Mouse (Mus musculus) spleen, postnatal 0 days (tissue): ENCODE measurements around the gene Tnfaip1. TPM values are rescaled to one million over a fixed set of nuclear protein-coding genes. Genes with fewer than 3 reads are reported as not detected.

Experiments
- polyA plus RNA-seq: library from polyadenylated mRNA; unstranded; fragments of >200 nt; fragmentation: Nextera tagmentation; extraction: Ambion mirVana; gene quantifications from 2 replicates; pipeline ENCODE4 v1.2.1, GENCODE M21; 2015

Gene Tnfaip1
- 10.6 and 15.0 TPM in 2 replicates for polyA plus RNA-seq

DNA sequence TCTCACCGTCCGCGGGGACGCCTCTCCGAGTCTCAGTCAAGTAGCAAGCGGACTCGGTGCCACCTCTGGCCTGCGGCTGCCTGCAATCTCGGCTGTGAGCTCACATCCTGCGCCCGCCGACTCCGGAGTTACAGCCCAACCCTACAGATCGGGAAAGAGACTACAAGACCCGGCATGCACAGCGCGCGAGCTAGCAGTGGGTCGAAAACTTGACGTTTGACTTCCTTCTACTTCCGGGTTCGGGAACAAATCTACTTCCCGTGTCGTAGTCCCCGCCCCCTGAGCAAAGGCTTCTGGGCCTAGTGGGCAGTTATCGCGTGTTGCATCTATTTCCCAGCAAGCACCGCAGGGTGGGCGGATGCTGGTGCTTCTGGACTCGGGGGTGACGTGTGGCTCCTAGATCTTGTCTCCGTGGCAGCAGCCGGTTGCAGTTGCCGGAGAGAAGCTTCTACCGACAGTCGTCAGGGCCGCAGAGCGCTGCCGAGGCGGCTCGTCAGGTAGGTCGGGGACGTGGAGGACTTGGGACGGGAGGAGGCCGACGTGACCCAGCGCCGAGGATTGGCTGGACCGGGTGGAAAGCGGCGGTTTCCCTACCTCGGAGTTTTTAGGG, at the start of gene Tnfaip1, which contains the start of gene Ift20:
Gene Tnfaip1 (minus strand): TSS at position 253 of the 610 bp plus-strand sequence.
Gene Ift20 (plus strand): TSS at position 282 of the 610 bp plus-strand sequence.

DNA sequence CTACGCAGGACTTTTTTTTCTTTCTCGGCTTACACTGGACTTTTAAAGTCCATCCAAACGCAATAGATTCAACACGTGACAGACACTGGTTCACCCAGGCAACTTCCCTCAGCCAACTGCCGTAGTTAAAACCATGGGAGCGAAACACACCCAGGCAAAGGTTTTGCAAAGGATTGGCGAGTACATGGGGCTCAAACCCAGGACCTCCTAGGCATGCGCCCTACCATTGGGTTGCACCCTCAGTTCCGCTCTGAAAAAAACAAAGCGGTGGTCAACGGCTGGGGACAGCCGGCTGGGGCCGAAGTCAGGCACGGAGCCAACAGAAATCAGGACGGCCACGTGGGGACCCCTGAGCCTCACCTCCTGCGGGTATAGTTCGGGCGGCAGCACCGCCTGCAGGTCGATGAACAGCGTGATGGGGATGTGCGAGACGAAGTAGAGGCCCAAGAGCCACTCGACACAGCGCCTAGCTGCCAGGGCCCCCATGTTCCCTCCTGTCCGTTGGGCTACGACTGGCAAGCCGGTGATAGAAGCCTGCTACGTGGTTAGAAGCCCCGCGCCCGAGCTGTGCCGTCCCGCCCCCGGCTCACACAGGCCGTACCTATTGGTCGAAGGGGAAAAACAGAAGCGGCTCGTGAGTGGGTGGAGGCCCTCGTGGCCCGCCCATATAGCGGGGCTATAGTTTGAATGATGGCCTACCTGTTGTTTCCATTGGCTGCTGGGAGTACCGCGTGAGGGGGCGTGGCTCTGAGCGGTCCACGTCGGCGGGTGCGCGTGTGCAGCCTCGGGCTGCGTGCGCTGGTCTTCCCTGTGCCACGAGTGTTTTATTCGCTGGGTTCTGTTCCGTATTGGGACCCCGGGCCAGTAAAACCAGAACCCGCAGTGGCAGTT, 14.3 kb upstream of the Tnfaip1 start, which contains the start of gene Tmem97:
Gene Tmem97 (minus strand): TSS at position 610 of the 891 bp plus-strand sequence.

GRCm38 (mm10) chr11:78512025-78512957, 23.8 kb downstream of the Tnfaip1 start, which contains the start of the genes Tmem199 and Poldip2:
Gene Tmem199, minus strand, starts transcription at chr11:78512172.
Gene Poldip2, plus strand, starts transcription at chr11:78512193.

DNA sequence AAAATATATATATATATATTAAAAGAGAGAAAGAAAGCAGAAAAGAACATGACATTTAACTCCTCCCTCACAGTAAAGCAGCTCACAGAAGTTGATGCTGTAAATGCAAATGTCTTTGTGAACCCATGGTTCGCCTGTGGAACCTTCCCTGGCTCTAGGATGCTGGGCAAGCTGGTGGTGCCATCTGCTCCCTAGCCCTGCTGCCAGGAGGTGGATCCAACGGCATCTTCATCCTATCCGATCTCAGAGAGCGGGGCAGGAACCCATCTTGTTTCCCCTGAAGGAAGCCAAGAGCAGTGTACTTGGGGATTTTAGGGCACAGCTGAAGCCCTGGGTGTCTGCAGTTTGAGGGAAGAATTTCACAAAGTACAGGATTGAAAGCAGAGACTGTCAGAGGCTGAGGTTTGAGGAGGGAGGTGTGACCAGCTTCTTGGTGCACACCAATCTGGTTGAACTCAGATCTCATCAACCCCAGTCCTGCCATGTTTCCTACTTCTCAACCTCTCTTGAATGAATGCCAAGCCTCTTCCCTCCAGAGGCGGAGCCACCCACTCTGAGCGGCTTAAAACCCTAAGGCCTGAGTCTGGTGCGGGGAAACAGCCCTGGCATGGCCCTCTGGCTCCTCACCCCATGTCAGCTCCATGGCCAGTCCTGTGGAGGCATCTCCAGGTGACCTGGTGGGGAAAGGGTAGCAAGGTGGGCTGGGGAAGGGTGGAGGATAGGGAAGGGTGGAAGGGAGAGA, 33.1 kb downstream of the Tnfaip1 start, which contains the start of gene Sebox:
Gene Sebox (plus strand): TSS at position 539 of the 742 bp plus-strand sequence.

GRCm38 (mm10) chr11:78499004-78499403, 37.1 kb downstream of the Tnfaip1 start, which contains the start of gene Vtn:
Gene Vtn, plus strand, starts transcription at chr11:78499091.

GRCm38 (mm10) chr11:78497544-78498522, 38.3 kb downstream of the Tnfaip1 start, which contains the start of gene Sarm1:
Gene Sarm1, minus strand, starts transcription at chr11:78497754.

Other genes starting within 250 kb of the Tnfaip1 start
- gene BC030499, start 245.5 kb downstream of the Tnfaip1 start, polyA plus RNA-seq: 0.28 and 0.48 TPM in 2 replicates
- gene Spag5, start 234.8 kb downstream of the Tnfaip1 start, polyA plus RNA-seq: 32.4 and 32.5 TPM in 2 replicates
- 1.4 and 1.7 TPM in 2 replicates for gene Aldoc, start 213.4 kb downstream of the Tnfaip1 start, polyA plus RNA-seq
- 30.3 and 30.6 TPM in 2 replicates for gene Pigs, start 207.9 kb downstream of the Tnfaip1 start, polyA plus RNA-seq
- gene Unc119, start 192.8 kb downstream of the Tnfaip1 start, polyA plus RNA-seq: 42.3 and 46.7 TPM in 2 replicates
- not detected in 2 replicates for gene Foxn1, start 149.8 kb downstream of the Tnfaip1 start, polyA plus RNA-seq
- 0.08 TPM in 1 of 2 replicates, not detected in the other for gene Slc13a2, start 114.1 kb downstream of the Tnfaip1 start, polyA plus RNA-seq
- gene Slc46a1, start 70.6 kb downstream of the Tnfaip1 start, polyA plus RNA-seq: 2.3 and 3.3 TPM in 2 replicates
- gene Sarm1, start 38.6 kb downstream of the Tnfaip1 start, polyA plus RNA-seq: 0.04 TPM in 1 of 2 replicates, not detected in the other
- gene Vtn, start 37.2 kb downstream of the Tnfaip1 start, polyA plus RNA-seq: 0.30 and 0.61 TPM in 2 replicates
- gene Sebox, start 32.9 kb downstream of the Tnfaip1 start, polyA plus RNA-seq: not detected in 2 replicates
- gene Tmem199, start 24.2 kb downstream of the Tnfaip1 start, polyA plus RNA-seq: 23.5 and 23.7 TPM in 2 replicates
- gene Poldip2, start 24.1 kb downstream of the Tnfaip1 start, polyA plus RNA-seq: 72.2 and 74.8 TPM in 2 replicates
- gene Ift20, start within 50 bp of the Tnfaip1 start, polyA plus RNA-seq: 87.4 and 93.9 TPM in 2 replicates
- gene Tmem97, start 14.4 kb upstream of the Tnfaip1 start, polyA plus RNA-seq: 37.9 and 39.6 TPM in 2 replicates
- gene Nlk, start 161.0 kb upstream of the Tnfaip1 start, polyA plus RNA-seq: 8.7 and 11.1 TPM in 2 replicates
- 26.1 and 29.7 TPM in 2 replicates for gene Ccnq, start 215.4 kb upstream of the Tnfaip1 start, polyA plus RNA-seq